Mouse (Mus musculus) CH12.LX (cell line): Measurements from ENCODE around the gene Ccdc141.

Experiments used
- CHD2 ChIP-seq: IDR thresholded peaks from 2 replicates; pipeline ENCODE4 v1.6.1; 2011; ENCODE audit warnings: low read length, improper control_type of control experiment
- CTCF ChIP-seq, 2 experiments: IDR thresholded peaks in 1 of 2; conservative IDR thresholded peaks in 1 of 2; 2 replicates each; pipeline ENCODE4 v1.5.1; 2011 to 2012; ENCODE audit warnings: low read depth in 2 of 2, low read length in 2 of 2, improper control_type of control experiment in 1 of 2, inconsistent platforms in 1 of 2, mild to moderate bottlenecking in 1 of 2, moderate library complexity in 1 of 2
- EP300 ChIP-seq: IDR thresholded peaks from 2 replicates; pipeline ENCODE4 v1.6.1; 2011; ENCODE audit warnings: low read length, improper control_type of control experiment
- JUN ChIP-seq: IDR thresholded peaks from 2 replicates; pipeline ENCODE4 v1.6.1; 2011; ENCODE audit warnings: low read depth, mild to moderate bottlenecking, low read length, improper control_type of control experiment, moderate library complexity; ENCODE audit not compliant: insufficient read depth
- KAT2A ChIP-seq: IDR thresholded peaks from 2 replicates; pipeline ENCODE4 v1.6.1; 2012; ENCODE audit warnings: low read length, improper control_type of control experiment, inconsistent platforms; ENCODE audit not compliant: insufficient replicate concordance
- MAFK ChIP-seq: IDR thresholded peaks from 2 replicates; pipeline ENCODE4 v1.6.1; 2011; ENCODE audit warnings: low read length, improper control_type of control experiment; ENCODE audit not compliant: insufficient replicate concordance
- NRF1 ChIP-seq: IDR thresholded peaks from 2 replicates; pipeline ENCODE4 v1.6.1; 2014; ENCODE audit warnings: low read depth, mild to moderate bottlenecking, inconsistent platforms, low read length, improper control_type of control experiment, moderate library complexity
- POLR2A ChIP-seq: IDR thresholded peaks from 2 replicates; pipeline ENCODE4 v1.6.1; 2011; ENCODE audit warnings: low read depth, mild to moderate bottlenecking, improper control_type of control experiment, low read length
- POLR2AphosphoS2 ChIP-seq: IDR thresholded peaks from 2 replicates; pipeline ENCODE4 v1.6.1; 2011; ENCODE audit warnings: low read depth, low read length, improper control_type of control experiment
- SMC3 ChIP-seq: IDR thresholded peaks from 2 replicates; pipeline ENCODE4 v1.6.1; 2011; ENCODE audit warnings: low read depth, low read length, improper control_type of control experiment
- UBTF ChIP-seq: IDR thresholded peaks from 2 replicates; pipeline ENCODE4 v1.6.1; 2012; ENCODE audit warnings: low read depth, mild to moderate bottlenecking, inconsistent platforms, low read length, improper control_type of control experiment, moderate library complexity
- ZNF384 ChIP-seq: IDR thresholded peaks from 2 replicates; pipeline ENCODE4 v1.6.1; 2012; ENCODE audit warnings: low read depth, low read length, improper control_type of control experiment, inconsistent platforms

DNA sequence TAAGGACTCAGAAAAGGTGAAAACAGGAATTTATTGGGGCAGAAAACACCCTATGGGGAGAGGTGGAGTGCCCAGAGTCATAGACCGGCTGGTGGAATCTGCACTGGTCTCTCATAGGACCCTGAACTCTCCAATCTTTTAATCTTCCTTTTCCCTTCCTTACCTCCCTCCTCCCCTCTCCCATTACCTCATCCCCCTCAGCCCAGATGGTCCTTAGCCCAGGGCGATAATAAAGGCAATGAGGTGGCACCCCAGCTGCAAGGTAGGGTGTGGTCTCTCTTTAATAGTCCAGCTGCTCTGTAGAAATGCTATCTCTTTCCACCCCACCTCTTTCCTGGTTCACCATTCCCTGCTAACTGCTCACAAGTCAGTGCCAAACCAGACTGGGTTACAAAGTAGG lies 7.0 kb upstream of the Ccdc141 start:
- TF ChIP-seq POLR2A (no peak), SMC3 (no peak), CTCF (conservative IDR thresholded peaks at IDR 0.05 in 1 of 2, IDR thresholded peaks at IDR 0.05 in 1 of 2; ENCODE audit: low read depth in 2 of 2, low read length in 2 of 2) (no peak), EP300 (no peak), ZNF384 (no peak), MAFK (no peak), KAT2A (no peak), POLR2AphosphoS2 (no peak), JUN (no peak), CHD2 (no peak), NRF1 (no peak), UBTF (no peak)
